Mouse (Mus musculus) ZHBTc4 (cell line): ENCODE measurements around the gene Wdr60.
"Not testable (repeated sequence)": the region's sequence is repeated elsewhere in the genome, so short reads cannot be mapped to it uniquely, and the experiment has no call there.

Experiments used
- DNase-seq: peaks from one replicate; pipeline ENCODE4 v3.0.0-alpha.2; 2011; ENCODE audit warnings: low read depth, low spot score

Gene Wdr60

DNA sequence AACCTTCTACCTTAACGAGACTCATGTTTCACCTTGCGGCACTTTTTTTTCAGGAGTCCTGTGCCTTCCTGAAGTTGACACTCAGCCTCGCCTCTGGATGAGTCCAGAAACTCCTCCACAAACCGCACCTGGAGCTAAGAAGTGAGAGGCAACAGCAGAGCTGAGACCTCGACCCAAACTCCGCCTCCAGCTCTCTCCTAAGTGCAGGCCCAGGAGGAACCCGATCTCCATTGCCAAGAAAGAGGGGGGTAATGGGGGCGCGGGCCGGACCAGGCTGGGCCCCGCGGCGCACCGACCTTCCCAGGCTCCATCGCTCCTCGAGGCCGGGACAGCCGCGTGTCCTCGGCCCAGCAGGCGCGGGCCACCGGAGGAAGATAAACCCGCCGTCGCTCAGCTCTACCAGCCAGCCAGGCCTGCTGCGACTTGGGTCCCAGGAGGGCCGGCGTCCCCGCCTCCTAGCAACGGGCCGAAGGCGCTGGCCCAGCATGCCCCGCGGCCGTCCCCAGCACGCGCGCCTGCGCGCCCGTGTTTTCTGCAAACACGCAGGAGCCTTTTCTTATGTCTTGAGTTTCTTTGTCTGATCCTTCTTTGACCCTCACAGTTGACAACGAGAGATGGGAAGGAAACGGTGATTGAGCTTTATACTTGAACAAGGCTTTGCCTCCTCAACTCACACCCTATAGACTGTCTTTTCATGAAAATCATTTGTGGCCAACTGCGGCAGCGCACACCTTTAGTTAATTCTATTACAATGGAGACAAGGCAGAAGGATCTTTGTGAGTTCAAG, at the start of gene Wdr60:
Gene Wdr60 (minus strand): TSS at position 468 of the 787 bp plus-strand sequence.
- peak; percentile 95 for DNase-seq

DNA sequence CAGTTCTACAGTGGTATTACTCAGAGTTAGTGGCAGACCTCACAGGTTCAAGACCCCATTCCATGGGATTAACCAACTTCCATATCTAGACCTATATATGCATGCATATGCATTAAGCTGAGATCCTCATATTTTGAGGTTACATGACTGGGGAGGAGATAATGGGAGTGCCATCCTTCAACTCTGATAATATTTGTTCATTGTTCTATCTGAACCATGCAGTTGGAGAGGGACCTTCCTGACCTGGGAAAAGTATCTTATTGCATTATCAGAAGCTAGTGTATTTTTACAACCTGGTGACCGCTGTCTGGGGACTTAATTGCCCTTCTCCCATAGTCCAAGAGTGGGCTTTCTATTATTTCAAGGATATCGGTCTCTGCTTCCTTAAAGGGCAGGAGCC, 45.8 kb upstream of the Wdr60 start:
- DNase-seq, result no peak

DNA sequence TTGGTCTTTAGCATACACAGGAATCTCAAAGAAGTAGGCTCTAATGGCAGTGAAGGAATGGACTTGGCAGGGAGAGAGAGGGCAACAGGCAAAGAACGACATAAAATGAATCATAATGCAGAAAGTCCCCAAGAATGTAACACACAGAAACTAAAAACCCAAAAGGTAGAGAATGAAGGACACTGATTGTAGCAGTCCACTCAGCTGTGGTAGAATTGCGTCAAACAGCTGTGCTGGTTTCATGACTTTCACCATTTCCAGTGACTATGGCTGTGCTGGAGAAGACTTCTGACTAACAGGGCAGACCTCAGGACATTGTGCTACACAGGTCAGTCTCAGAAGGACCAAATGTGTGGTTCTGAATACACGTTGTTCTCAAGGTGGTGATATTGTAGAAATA, 45.0 kb upstream of the Wdr60 start:
- DNase-seq, result no peak

DNA sequence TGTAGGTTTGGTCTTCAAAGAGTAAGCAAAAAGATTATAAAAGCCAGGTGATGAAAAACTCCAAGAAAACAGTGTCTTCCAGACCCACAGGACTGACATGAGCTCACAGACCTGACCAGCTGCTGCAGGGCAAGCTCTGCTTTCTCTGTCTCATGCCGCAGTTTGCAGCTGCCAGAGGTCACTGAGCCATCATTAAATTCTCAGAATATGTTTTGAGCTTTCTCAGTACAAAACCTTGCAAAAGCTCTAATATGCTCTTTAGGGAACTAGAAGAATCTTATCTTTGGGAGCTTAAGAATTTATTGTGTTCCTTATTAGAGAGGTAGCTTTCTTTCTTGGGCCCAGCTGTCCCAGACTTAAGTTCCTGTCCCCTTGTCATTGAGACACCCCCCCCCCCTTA, 43.2 kb upstream of the Wdr60 start:
- DNase-seq, result no peak

DNA sequence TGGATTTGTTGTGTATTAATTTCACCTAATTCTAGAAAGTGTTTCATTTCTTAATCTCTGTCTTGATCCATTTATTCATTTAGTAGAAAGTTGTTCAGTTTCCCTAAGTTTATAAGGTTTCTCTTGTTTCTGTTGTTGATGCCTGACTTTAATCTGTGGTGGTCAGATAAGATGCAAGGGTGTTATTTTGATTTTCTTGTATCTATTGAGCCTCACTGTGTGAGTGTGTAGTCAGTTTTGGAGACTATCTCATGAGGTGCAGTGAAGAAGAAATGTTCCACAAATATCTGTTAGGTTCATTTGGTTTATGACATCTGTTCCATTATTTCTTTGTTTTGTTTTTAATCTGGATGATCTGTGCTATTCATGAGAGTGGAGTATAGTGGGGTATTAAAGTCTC, 39.4 kb upstream of the Wdr60 start:
- DNase-seq, result no peak

DNA sequence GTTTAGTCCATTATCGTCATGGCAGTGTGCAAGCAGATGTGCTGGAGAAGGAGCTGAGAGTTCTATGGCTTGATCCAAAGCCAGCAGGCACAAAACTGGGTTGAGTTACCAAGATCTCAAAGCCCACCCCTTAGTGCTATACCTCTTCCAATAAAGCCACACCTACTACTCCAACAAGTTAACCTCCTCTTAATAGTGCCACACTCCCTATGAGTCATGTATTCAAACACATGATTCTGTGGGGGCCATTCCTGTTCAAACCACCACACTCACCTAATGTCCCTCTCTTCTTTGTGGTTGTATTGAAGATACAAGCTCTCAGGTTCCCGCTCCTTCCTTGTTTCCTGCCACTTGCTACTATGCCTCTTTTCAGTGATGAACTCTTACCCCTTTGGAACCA, 37.1 kb upstream of the Wdr60 start:
- DNase-seq, result no peak

DNA sequence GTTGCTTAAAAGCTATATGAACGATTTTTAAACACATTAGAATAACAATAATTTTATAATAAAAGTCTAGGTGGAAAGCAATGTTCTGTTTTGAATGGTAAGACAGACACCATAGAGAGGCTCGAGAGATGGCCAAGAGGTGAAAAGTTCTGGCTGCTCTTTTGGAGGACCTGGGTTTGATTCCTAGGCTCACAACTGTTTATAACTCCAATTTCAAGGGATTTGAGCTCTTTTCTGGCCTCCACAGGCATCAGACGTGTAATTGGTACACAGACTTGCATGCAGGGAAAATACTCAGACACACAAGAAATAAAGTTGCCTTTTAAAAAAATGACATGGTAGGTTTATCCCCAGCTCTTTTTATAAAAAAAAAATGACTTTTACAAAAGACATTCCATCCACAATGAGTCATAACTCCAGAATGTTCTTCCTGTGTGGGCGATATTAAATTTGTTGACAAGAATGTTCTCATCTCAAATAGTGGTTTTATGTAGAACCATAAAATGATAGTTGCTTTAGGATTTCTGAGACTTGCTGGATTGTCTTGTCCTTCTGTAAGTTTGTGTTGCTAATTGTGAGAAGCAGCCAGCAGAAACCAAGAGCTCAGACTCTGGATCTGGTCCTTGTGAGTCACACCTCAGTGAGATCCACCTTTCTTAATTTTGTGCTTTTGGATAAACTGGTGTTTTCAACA, 30.9 kb upstream of the Wdr60 start:
- no peak for DNase-seq

GRCm38 (mm10) chr12:116293185-116293584, 30.4 kb upstream of the Wdr60 start:
- DNase-seq, result no peak

GRCm38 (mm10) chr12:116283511-116283910, 20.7 kb upstream of the Wdr60 start:
- DNase-seq, result no peak

DNA sequence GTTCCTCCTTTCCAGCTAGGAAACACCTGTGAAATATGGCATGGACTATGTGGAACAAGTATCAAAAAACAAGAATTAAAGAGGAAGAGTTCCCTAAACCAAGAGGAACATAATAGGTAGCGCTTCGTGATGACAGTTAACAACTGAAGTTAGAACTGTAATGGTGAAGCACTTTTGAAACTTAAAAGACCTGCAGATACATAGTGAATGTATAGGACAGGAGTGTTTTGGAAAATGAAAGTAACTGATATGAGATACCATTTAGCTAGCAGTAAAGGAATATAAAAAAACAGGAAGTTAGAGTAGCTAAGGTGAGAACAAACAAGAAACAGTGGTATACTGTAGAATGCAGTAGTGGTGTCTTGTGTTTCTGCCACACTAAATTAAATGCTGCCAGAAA, 20.0 kb upstream of the Wdr60 start:
- DNase-seq, result no peak

DNA sequence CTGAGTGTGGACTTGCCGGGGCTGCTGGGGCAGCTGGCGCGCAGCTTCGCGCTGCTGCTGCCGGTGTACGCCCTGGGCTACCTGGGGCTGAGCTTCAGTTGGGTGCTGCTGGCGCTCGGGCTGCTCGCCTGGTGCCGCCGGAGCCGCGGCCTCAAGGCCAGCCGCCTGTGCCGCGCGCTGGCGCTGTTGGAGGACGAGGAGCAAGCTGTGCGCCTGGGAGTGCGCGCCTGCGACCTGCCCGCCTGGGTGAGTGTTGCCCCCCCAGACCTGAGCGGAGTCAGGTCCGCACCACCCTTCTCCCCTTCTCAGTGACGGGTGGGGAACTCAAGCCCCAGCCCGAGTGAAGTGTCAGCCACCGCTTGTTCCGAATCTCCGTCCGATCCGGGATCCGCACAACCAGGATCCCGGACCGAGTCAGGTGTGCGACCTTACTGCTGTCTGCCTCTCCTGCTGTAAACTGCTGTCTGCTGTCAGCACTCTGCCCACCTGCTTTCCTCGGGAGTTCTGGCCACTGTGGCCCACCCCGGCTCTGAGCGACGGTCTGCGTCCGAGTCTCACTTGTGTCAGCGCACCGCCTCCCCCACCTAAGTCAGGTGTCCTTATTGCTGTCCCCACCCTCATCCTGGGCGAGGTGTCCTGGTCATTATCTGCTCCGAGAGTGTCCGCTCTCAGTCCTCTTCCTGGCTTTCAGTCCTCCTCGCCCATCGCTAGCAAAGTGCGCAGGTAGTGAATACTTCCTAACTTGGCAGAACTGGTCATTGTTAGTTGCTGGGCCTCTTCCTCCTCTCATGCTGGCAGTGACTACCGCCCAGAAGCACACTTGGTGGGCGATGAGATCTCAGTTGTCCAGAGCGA, 18.8 kb upstream of the Wdr60 start:
- DNase-seq, result peak; percentile 84

- peak; percentile 100 for DNase-seq
These were observed 18.0 kb upstream of the Wdr60 start, which contains the start of gene Esyt2 for GRCm38 (mm10) chr12:116280653-116281364. Esyt2 (plus strand) TSS chr12:116281196.

DNA sequence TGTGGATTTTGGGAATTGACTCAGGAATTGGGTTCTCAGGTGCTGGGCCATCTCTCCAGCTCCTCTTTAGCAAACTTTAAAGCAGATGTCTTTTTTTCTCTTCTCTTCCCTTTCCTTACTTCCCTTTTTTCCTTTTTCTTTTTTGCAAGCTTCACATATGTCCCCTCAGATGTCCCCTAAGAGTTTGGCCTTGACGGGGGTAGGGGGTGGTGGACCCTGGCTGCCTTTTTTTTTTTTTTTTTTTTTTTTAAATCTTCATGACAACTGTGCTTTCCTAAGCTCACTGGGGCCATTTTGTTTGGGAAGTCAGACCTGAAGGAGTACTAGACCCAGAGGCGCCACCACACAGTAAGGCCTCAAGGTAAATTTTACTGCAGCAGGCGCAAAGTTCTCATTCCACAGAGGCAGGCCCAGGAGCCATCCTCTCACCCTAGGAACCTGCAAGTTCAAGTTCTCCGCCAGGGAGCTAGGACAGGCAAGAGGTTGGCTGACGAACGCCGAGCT, 17.4 kb upstream of the Wdr60 start:
- no peak for DNase-seq

GRCm38 (mm10) chr12:116279181-116279580, 16.4 kb upstream of the Wdr60 start:
- no peak for DNase-seq

DNA sequence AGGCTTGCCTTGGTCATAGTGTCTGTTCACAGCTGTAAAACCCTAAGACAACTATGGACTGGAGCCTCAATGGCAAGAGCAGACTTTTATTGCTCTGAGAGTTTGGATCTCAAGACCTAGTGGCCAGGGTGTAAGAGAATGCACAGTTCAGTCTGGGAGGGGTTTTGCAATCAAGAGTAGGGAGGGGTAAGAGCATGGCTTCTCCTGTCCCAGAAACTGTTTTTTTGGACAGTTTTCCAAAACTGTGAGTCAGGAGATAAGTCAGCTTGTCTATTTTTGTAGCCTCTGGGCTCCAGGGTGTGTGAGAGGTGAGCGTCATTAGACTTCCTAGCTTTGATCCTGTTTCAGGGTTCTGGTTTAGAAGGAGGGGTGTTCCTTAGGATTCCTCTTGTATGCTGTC, 15.7 kb upstream of the Wdr60 start:
- DNase-seq, result no peak

DNA sequence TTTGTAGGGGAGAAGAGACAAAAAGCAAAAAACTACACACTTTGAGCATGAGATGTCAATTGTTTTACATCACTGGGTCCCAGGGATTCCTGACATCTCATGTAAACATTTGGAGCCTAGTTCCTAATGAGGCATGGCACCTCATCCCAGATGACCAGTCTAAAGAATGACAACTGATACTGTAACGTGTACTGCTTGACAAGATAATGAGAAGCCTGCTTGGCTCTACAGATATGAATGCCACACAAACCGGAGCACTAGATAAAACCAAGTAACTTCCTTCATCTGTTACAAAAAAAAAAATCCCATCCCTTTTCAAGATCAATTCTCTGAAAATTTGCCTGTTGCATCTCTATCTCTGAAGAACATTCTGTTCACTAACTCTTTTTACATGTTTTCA, 14.1 kb upstream of the Wdr60 start:
- no peak for DNase-seq

GRCm38 (mm10) chr12:116275631-116276030, 12.8 kb upstream of the Wdr60 start:
- no peak for DNase-seq

DNA sequence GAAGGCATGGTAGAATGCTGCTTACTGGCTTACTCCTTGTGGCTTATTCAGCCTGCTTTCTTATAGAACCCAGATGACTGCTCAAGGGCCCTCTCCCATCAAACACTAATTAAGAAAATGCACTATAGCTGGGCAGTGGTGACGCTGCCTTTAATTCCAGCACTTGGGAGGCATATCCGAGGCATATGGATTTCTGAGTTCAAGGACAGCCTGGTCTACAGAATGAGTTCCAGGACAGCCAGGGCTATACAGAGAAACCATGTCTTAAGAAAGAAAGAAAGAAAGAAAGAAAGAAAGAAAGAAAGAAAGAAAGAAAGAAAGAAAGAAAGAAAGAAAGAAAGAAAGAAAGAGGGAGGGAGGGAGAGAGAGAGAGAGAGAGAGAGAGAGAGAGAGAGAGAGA, 12.3 kb upstream of the Wdr60 start, which contains the start of gene Gm11027:
Gene Gm11027 (plus strand): TSS at position 301 of the 400 bp plus-strand sequence.
- DNase-seq, result not testable (repeated sequence)

- no peak for DNase-seq
These were observed 10.9 kb upstream of the Wdr60 start for GRCm38 (mm10) chr12:116273733-116274132.

- no peak for DNase-seq
These were observed 8.2 kb upstream of the Wdr60 start for GRCm38 (mm10) chr12:116271071-116271470.

DNA sequence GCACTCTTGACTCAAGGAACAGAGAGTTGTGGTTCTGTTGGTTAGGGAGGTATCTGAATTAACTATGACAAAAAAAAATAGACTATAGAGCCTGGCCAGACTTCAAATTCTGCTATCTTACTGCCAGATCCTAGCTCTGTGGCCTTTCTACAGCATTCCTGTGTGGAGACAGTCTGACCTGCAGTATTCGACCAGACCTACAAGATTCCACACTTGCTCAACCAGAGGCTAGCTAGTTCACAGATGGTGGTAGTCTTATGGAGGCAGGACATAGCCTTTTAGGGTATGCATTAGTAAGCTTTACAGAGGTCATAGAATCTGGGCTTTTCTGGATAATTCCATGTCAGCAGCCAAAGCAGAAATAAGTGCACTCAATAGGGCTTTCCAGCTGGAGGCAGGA, 7.7 kb upstream of the Wdr60 start:
- no peak for DNase-seq
